Mouse (Mus musculus) liver, embryonic 12.5 days (tissue): ENCODE results near the gene Syngr1. TPM values are rescaled to one million over a fixed set of nuclear protein-coding genes. Genes with fewer than 3 reads are reported as not detected.

ENCODE experiments used
- ATAC-seq: fragments of 200-750 bp; cut with Nextera tagmentation; 2 replicates; pipeline ENCODE4 v1.8.0; 2017; ENCODE audit warnings: moderate number of reproducible peaks, mild to moderate bottlenecking, moderate library complexity
- H3K27ac ChIP-seq: fragments of 300-500 bp; sonication (generic); 2 replicates; pipeline ENCODE4 v1.5.1; 2016; ENCODE audit warnings: mild to moderate bottlenecking
- H3K27me3 ChIP-seq: fragments of 300-500 bp; sonication (generic); replicated peaks from 2 replicates; pipeline ENCODE4 v1.6.1; 2016; ENCODE audit warnings: mild to moderate bottlenecking, moderate library complexity
- H3K36me3 ChIP-seq: fragments of 300-500 bp; sonication (generic); 2 replicates; pipeline ENCODE4 v1.6.1; 2016; ENCODE audit warnings: mild to moderate bottlenecking, moderate library complexity
- H3K4me1 ChIP-seq: fragments of 300-500 bp; sonication (generic); 2 replicates; pipeline ENCODE4 v1.6.1; 2016
- H3K4me2 ChIP-seq: fragments of 300-500 bp; sonication (generic); 2 replicates; pipeline ENCODE4 v1.6.1; 2016; ENCODE audit warnings: mild to moderate bottlenecking, moderate library complexity
- H3K4me3 ChIP-seq: fragments of 300-500 bp; sonication (generic); 2 replicates; pipeline ENCODE4 v1.5.1; 2016; ENCODE audit warnings: mild to moderate bottlenecking, moderate library complexity
- H3K9ac ChIP-seq: fragments of 300-500 bp; sonication (generic); 2 replicates; pipeline ENCODE4 v1.6.1; 2016; ENCODE audit warnings: mild to moderate bottlenecking, moderate library complexity
- H3K9me3 ChIP-seq: fragments of 300-500 bp; sonication (generic); replicated peaks from 2 replicates; pipeline ENCODE4 v1.6.1; 2016; ENCODE audit warnings: mild to moderate bottlenecking, moderate library complexity
- WGBS: fragments of 180-500 bp; shearing (Covaris S2); methylation state at CpG from one replicate; pipeline ENCODE4 v1.1.7; 2016; ENCODE audit not compliant: insufficient replicate concordance; 5-methylcytosine and 5-hydroxymethylcytosine counted together
- polyA plus RNA-seq: library from polyadenylated mRNA; unstranded; fragments of >200 nt; fragmentation: Nextera tagmentation; extraction: Ambion mirVana; gene quantifications from 2 replicates; pipeline ENCODE4 v1.2.1, GENCODE M21; 2016

The Syngr1 gene
- polyA plus RNA-seq, 1 experiment from 2014 or later, result 21.9 TPM

DNA sequence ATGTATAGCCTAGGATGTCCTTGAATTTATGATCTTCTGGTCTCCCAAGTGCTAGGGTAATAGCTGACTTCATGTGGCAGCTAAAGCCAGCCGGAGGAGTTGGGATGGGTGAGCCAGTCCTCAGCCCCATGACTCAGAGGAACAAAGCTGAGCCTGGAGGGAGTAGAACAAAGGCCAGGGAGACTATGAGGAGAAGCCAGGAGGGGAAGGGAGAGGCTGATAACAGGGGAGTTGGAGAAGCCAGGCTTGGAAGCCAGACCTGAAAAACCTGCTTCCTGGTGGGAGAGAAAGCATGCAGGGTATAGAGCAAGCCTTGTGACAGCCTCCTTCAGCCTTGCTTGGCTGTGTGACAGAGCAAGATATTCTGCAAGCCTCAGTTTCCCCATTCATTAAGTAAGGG, 4.5 kb downstream of the Syngr1 start:
- no peak overlapping the region for H3K9ac ChIP-seq
- no peaks in the 10 kb centered on the region for H3K9me3 ChIP-seq
- H3K27ac ChIP-seq, result peak overlapping the region; percentile 96
- H3K4me3 ChIP-seq, result no peak overlapping the region
- no peaks in the 10 kb centered on the region for H3K36me3 ChIP-seq
- no peak for ATAC-seq
- H3K4me1 ChIP-seq, result peaks cover 77% of the 10 kb centered on the region
- WGBS, result 73% methylated on average over 1 of the region's 1 CpGs
- peaks cover 34% of the 10 kb centered on the region for H3K27me3 ChIP-seq
- H3K4me2 ChIP-seq, result no peak overlapping the region

DNA sequence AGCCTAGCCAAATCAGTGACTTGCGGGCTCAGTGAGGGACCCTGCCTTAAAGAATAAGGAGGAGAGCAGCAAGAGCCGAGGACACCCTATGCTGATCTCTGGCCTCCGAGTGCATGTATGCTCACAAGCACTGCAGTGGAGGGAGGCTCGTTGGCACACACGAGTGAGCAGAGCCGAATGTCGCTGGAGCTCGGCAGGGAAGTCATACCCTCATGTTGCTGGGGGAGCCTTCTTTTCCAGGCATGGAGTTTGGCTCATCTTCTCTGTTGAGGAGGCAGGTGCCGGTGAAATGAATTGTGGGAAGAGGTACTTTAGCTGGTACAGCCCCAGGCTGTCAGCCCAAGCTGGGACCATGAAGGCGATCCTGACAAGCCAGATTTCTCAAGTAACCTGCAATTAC, 5.3 kb downstream of the Syngr1 start:
- Histone ChIP-seq H3K27me3 (peaks cover 31% of the 10 kb centered on the region), H3K4me2 (peak overlapping the region; percentile 67), H3K27ac (peak overlapping the region; percentile 96), H3K9me3 (no peaks in the 10 kb centered on the region), H3K4me1 (peaks cover 71% of the 10 kb centered on the region), H3K4me3 (peak overlapping the region; percentile 41; the same call in 1 of the 2 replicates), H3K9ac (peak overlapping the region; percentile 59), H3K36me3 (no peaks in the 10 kb centered on the region)
- no peak for ATAC-seq
- 85% methylated on average over 10 of the region's 10 CpGs for WGBS

DNA sequence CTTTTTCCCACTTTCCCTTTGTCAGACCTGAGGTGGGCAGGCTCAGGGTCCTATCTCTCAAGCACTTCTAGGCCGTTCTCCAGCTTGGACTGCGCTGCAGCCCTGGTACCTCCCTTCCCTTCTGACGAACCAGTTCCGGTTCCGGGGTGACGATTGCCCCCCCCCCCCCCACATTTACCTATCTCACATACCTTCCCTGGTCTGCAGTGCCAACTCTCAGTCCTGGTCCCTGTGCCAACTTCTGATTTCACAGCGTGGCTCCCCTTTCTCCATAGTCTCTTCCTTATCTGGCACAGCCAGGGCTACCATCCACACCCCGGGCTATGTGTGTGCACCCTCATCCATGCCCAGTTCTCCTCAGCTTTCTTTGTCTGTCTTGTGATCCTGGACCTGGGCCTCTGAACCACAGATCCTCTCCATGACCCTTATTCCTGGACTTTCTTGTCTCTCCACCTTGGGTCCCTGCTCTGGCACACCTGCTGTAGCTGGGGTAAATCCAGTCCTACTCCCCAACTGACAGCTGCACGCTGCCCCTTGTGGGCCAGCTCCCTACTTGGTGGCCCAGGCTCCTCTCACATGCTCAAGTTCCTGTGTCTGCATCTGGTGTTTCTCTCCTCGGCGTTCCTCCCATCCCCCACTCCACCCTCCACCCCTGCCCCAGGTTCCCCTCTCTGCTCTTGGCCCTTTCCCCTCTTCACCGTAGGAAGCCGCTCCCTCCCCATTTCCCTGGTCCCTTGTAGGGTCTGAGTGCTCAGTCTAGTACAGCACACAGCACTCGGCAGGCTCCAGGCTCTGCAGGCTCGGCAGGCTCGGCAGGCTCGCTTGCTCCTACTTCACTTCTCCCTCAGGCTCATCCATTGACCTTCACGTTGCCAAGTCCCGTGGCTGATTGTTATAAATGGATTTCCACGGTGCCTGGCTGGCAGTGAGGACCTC, 6.1 kb downstream of the Syngr1 start:
- H3K27me3 ChIP-seq, result peaks cover 29% of the 10 kb centered on the region

DNA sequence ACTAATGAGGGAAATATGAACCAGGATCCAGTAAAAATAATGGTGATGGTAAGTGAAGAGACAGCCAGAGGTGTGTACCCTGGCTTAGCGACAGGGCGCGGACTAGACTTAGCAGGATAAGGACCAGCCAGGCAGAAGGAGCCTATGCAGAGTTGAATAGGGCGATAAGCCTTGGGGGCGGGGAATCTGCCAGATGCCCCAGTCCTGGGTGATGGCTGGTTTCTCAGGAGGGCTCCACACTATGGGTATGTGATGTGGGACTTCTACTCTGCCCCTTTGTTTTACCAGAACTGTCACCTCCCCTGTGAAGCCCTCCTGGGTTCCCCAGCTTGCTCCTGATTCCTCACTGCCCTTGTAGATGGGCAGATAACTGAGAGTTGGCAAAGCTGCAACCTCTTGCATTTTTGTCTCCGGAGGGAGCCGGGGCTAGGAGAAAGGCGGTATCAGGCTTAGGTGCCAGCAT, 6.9 kb downstream of the Syngr1 start:
- Histone ChIP-seq H3K4me2 (peak overlapping the region; percentile 67), H3K27me3 (peaks cover 21% of the 10 kb centered on the region; the same call in 1 of the 2 replicates), H3K9me3 (no peaks in the 10 kb centered on the region), H3K4me3 (peak overlapping the region; percentile 41), H3K9ac (peak overlapping the region; percentile 64), H3K36me3 (no peaks in the 10 kb centered on the region), H3K4me1 (peaks cover 66% of the 10 kb centered on the region), H3K27ac (peak overlapping the region; percentile 96)
- ATAC-seq, result peak; percentile 94
- WGBS, result 23% methylated on average over 8 of the region's 8 CpGs

More for the DNA sequence above, 6.1 kb downstream of the Syngr1 start:
- Histone ChIP-seq H3K9me3 (no peaks in the 10 kb centered on the region), H3K4me2 (peak overlapping the region; percentile 67), H3K36me3 (no peaks in the 10 kb centered on the region), H3K27ac (peak overlapping the region; percentile 96), H3K4me3 (peak overlapping the region; percentile 41), H3K4me1 (peaks cover 67% of the 10 kb centered on the region), H3K9ac (peak overlapping the region; percentile 59)
- peak; percentile 81 for ATAC-seq
- 8% methylated on average over 17 of the region's 20 CpGs for WGBS

DNA sequence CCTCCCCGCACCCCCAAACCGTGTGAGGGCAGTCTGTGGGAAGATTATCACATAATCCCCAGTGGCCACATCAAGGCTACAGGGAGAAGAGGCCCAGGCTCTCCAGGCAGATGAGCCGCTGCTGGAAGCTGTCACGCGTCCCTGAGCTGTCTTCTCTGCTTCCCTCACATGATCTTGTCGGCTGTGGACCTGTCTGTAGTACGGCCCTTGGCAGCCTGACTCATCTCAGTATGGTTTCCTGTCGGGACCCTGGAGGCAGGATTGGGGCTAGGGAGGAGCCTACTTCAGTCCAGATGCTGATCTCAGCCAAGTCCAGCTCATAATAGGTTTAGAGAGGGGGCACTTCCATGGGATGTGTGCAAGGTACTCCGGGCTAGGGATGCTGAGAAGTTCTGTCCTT, 7.7 kb downstream of the Syngr1 start:
- peak overlapping the region; percentile 41 for H3K4me3 ChIP-seq
- no peaks in the 10 kb centered on the region for H3K36me3 ChIP-seq
- no peaks in the 10 kb centered on the region for H3K9me3 ChIP-seq
- no peak for ATAC-seq
- H3K9ac ChIP-seq, result peak overlapping the region; percentile 64
- H3K4me1 ChIP-seq, result peaks cover 65% of the 10 kb centered on the region
- H3K27ac ChIP-seq, result peak overlapping the region; percentile 96
- 18% methylated on average over 9 of the region's 9 CpGs for WGBS
- peaks cover 15% of the 10 kb centered on the region; the same call in 1 of the 2 replicates for H3K27me3 ChIP-seq
- peak overlapping the region; percentile 67 for H3K4me2 ChIP-seq

DNA sequence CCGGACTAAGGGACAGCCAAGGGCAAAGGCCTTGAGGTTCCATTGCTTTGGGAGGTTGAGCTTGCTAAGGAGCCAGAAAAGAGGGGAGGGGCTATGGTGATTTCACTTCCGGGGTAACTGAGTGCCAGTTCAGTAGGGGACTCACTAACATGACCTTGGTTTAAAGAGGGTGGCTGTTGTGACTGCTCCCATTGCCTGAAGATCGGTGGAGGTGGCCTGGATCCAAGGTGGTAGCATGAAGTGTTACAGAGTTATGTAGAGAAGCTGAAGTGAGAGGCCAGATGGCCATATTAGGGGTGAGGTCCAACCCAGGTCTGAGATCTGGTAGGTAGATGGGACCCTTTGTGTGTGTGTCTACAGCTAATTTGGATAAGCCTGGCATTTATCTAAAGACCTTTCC, 8.3 kb downstream of the Syngr1 start:
- 67% methylated on average over 3 of the region's 3 CpGs for WGBS
- Histone ChIP-seq H3K36me3 (no peaks in the 10 kb centered on the region), H3K27ac (peak overlapping the region; percentile 96), H3K4me2 (peak overlapping the region; percentile 67), H3K4me1 (peaks cover 66% of the 10 kb centered on the region), H3K9me3 (no peaks in the 10 kb centered on the region), H3K9ac (no peak overlapping the region; the same call in 1 of the 2 replicates), H3K27me3 (peaks cover 11% of the 10 kb centered on the region; the same call in 1 of the 2 replicates), H3K4me3 (no peak overlapping the region)
- ATAC-seq, result no peak

DNA sequence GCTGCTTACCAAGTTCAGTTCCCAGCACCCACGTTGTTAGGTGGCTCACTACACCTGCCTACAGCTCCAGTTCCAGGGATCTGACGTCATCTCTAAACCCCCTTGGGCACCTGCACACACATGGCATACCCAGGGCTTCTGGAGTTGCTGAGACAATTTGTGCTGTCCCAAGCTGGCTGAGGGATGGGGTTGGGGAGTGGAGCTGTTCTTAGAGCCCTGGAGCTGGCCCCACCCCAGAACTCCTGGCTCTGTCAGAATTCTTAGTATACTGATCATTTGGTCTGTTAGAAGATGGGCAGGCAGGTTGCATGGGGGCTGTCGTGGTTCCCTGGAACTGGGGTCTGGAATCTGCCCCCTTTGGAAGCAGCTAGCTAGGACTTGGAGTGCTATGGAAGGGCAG, 9.1 kb downstream of the Syngr1 start:
- ATAC-seq, result no peak
- H3K9ac ChIP-seq, result no peak overlapping the region
- H3K4me2 ChIP-seq, result no peak overlapping the region
- H3K4me1 ChIP-seq, result peaks cover 74% of the 10 kb centered on the region
- no peaks in the 10 kb centered on the region for H3K9me3 ChIP-seq
- no peak overlapping the region for H3K4me3 ChIP-seq
- H3K27me3 ChIP-seq, result peaks cover 11% of the 10 kb centered on the region; the same call in 1 of the 2 replicates
- H3K27ac ChIP-seq, result peak overlapping the region; percentile 39; the same call in 1 of the 2 replicates
- 75% methylated on average over 3 of the region's 3 CpGs for WGBS
- no peaks in the 10 kb centered on the region for H3K36me3 ChIP-seq

DNA sequence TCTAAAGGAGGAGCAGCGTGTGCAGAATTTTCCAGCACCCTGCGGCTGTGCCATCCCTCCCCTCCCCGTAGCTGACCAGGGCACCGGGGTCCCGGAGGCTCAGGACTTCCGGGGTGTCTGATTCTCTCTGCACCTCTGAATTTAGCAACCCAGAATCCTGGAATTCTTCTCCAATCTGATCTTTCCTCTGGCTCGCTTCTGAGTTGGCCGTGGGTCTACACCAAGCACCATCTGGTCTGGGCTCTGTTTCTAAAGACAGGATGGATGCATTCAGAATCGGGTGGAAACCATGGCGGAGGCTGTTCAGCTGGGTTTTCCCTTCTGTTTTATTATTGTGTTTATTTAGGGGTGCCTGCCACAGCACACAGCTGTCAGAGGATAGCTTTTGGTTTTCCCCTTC, 9.7 kb downstream of the Syngr1 start:
- Histone ChIP-seq H3K4me3 (no peak overlapping the region), H3K36me3 (no peaks in the 10 kb centered on the region), H3K27me3 (peaks cover 11% of the 10 kb centered on the region; the same call in 1 of the 2 replicates), H3K27ac (0 out of 2 replicates have a peak overlapping the region, but pooled peaks have one; percentile 13), H3K9ac (no peak overlapping the region), H3K9me3 (no peaks in the 10 kb centered on the region), H3K4me1 (peaks cover 76% of the 10 kb centered on the region), H3K4me2 (no peak overlapping the region)
- WGBS, result 65% methylated on average over 10 of the region's 10 CpGs
- no peak for ATAC-seq

DNA sequence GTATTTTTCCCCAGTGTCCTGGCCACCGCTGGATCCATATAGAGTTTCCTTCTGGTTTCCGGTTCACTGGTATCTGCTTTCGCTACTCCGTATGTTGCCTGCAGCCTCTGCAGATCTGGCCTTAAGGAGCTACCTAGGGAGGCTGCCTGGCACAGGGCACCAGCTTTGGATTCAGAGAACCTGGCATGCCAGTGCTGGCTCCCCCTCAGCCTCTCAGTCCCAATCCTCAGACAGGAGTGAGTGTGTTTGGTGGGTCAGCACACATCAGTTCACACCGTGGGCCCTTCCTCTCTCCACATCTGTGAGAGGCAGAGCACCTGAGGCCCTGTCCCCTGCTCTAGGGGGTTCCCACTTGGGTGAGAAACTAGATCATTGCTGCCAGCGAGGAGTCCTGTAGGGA, 10.4 kb downstream of the Syngr1 start:
- Histone ChIP-seq H3K4me1 (peaks cover 76% of the 10 kb centered on the region), H3K9ac (no peak overlapping the region), H3K36me3 (no peaks in the 10 kb centered on the region), H3K4me2 (no peak overlapping the region), H3K27ac (no peak overlapping the region), H3K4me3 (no peak overlapping the region), H3K27me3 (peaks cover 11% of the 10 kb centered on the region; the same call in 1 of the 2 replicates), H3K9me3 (no peaks in the 10 kb centered on the region)
- WGBS, result 84% methylated on average over 6 of the region's 6 CpGs
- no peak for ATAC-seq

DNA sequence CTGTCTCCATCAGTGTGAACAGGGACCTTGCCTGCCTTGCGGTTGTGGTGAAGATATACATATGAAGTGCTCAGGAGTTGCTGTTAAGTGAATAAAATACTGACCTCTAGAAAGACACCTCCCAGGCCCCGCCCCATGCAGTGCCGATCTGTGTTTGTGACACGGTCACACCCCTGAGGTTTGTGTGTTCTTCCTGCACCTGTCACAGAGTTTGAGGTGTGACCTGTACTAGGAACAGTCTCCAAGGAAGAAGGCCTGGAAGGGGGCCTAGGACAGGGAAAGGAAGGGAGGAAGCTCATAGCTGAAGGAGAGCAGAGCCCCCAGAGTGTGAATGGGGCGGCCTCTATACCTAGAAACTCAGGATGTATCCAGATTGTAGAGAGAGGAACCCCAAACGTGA, 11.4 kb downstream of the Syngr1 start:
- peaks cover 11% of the 10 kb centered on the region; the same call in 1 of the 2 replicates for H3K27me3 ChIP-seq
- WGBS, result 64% methylated on average over 6 of the region's 6 CpGs

DNA sequence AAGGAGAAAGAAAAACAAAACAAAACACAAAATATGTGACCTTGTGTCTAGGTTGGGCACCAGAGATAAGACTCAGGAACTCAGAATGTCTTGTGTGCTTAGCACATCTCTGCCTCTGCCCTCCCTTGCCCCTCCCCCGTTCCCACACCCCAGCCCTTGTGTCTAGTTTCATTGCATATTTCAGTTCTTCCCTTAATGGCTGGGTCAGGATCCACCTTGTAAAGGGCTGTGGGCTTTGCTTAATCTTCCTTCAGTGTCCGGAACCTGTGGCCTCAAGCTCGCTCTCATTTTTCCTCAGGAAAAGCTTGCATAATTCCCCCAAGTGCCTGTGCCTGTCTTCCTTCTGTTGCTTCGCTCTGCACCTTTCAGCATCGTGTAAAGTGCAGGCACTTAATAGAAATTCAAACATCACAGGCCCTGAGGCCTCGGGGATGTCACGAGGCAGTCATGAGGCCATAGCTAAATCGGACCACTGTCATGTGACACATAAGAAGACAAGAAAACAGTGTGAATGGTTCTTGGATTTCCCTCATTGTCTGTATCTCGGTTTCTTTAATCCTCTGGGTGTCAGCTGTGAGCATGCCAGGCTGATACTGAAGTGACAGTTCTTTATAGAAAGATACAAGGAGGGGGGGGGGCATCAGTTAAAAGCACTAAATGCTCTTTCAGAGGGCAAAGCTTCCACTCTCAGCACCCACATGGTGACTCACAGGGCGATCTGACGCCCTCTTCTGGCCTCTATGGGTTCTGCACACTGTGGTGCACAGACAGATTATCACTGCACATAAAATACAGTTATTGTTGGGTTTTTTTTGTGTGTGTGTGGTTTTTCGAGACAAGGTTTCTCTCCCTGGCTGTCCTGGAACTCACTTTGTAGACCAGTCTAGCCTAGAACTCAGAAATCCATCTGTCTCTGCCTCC, 14.6 kb downstream of the Syngr1 start:
- H3K4me2 ChIP-seq, result no peak overlapping the region
- ATAC-seq, result peak; percentile 20; the same call in 1 of the 2 replicates
- no peak overlapping the region for H3K4me3 ChIP-seq
- 0 out of 2 replicates have a peak overlapping the region, but pooled peaks have one; percentile 45 for H3K27ac ChIP-seq
- peaks cover 38% of the 10 kb centered on the region for H3K4me1 ChIP-seq
- H3K27me3 ChIP-seq, result peaks cover 6% of the 10 kb centered on the region; the same call in 1 of the 2 replicates
- H3K36me3 ChIP-seq, result no peaks in the 10 kb centered on the region
- 53% methylated on average over 12 of the region's 12 CpGs for whole genome bisulfite sequencing
- H3K9me3 ChIP-seq, result no peaks in the 10 kb centered on the region
- H3K9ac ChIP-seq, result no peak overlapping the region; the same call in 1 of the 2 replicates

More for the DNA sequence above, 11.4 kb downstream of the Syngr1 start:
- H3K4me2 ChIP-seq, result no peak overlapping the region
- H3K27ac ChIP-seq, result no peak overlapping the region
- H3K36me3 ChIP-seq, result no peaks in the 10 kb centered on the region
- ATAC-seq, result no peak
- peaks cover 68% of the 10 kb centered on the region for H3K4me1 ChIP-seq
- H3K9ac ChIP-seq, result no peak overlapping the region
- no peak overlapping the region for H3K4me3 ChIP-seq
- no peaks in the 10 kb centered on the region for H3K9me3 ChIP-seq
